Mouse (Mus musculus) ovary, adult 10 weeks (tissue): Measurements from ENCODE around the gene Tln1. TPM values are rescaled to one million over a fixed set of nuclear protein-coding genes. Genes with fewer than 3 reads are reported as not detected.

Source experiments
- polyA plus RNA-seq: library from polyadenylated mRNA; stranded (reverse); fragments of 350-450 nt; fragmentation: Illumina TruSeq; extraction: RNeasy Lipid Tissue Mini Kit (QIAGEN cat#74804); gene quantifications from one replicate; pipeline ENCODE4 v1.2.3, GENCODE M21; 2014

Tln1 gene
- 291 TPM for polyA plus RNA-seq

DNA sequence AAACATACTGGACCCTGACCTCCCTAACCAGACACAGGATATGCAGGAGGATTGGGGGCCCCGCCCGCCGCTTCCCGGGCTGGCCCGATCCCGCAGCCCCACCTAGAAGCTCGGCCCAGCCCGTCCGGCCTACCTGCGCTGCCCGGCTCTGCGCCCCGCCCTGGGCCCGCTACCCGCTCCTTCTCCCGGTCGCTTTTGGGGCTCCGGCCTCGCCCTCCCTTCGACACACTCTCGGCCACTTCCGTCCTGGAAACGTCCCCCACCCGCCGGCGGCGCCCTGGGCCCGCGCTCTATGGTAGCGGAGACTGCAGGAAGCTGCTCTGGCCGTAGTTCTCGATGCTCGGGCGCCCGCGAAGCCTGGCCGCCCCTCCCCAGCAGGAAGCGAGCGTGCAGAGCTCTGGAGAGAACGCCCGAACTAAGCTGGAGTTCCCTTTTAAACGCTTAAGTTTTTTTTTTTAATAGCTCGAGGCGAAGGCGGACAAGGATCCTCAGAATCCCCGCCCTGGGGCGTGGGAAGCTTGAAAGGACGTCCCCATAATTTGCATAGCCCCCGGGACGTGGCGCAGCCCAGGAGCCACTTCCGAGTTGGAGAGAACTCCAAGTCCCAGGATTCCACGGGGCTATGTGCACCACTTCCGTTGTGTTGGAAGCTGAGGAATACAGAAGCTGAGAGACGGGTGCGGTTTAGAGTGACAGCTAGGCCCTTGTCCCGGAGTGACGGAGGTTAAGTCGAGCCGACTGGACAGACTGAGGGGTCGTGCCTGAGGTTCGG lies at the start of gene Tln1, which contains the start of gene Creb3:
Gene Tln1 (minus strand): TSS at position 695 of the 772 bp plus-strand sequence.
Gene Creb3 (plus strand): TSS at position 336 of the 772 bp plus-strand sequence.

DNA sequence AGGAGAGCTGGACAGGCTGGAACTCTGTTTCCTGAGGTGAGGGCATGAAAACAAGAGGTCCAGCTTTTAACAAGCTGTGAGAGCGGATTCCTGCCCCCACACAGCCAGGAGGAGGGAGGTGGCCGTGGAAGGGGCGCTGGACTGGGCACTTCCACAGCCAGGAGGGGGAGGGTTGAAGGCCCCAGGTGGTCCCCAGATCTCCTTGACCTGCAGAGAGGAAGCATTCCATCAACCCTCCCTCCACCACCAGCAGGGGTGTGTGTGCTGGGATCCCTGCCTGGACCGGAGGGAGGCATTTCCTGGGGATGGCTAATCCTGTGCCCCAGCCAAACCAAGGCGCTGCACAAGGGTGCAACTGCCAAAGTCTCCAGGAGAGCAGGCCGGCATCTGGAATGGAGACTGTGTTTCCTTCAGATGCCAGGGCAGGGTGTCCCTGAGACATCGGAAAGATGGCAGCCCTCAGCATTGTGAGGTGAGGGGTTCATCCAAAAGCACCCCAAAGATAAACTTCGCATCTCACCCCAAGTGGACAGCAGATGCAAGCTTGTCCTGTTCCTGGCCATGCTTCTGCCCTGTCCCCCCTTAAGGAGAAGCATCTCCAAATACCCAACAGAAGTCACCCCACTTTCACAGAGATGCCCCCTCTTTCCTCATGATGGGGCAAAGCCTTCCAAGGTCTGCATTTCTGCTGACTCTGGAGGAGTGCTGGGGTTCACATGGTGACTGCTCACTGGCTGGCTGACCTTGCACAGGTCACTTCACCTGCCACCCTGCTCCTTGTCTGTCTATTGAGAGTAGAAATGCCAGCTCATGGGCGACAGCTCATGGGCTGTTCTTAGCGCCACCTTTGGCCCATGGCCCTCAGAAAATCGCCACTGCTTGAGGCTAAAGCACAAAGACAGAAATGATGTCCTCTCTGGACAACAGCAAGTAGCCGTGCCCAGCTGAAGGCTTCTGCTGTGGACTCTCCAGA lies 22.2 kb upstream of the Tln1 start, which contains the start of gene Msmp:
Gene Msmp (minus strand): TSS at position 51 of the 973 bp plus-strand sequence.

DNA sequence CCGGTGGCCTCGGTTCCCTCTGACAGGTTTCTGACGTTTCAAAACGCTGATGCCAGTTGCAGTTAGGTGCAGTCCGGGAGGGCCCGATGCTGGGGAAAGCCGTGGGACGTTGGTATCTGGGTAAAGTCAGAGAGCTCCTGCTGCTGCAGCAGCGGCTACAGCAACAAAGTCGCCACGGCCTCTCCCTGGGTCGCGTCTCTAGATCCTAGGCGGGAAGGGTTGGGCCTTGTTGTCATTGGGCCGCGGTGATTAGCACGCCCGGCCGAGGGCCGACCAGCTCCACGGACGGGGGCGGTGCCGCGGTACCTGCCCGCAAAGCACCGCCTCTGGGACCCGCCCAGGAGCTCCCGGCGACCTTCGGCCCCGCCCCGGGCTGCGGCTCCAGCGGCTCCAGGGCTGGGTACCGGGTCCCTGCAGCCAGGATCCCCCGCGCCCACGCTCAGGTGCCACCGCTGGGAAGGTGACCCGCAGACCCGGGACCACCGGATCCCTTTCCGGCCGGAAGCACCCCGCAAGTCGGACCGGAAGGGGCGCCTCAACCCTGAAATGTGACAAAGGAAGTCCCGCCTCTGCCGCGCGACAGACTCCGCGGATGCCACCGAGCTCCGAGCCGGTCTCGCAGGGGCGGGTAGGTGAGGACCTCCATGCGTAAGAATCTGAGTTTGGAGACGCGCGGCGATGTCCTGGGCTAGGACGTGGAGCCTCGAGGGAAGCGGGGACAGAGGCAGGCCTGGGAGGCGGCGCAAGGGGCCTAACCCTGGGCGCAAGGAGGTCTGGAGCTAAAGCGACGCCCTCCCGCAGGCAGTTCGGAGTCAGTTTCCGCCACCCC lies 16.1 kb upstream of the Tln1 start, which contains the start of the genes Rgp1 and Gba2:
Gene Rgp1 (plus strand): TSS at position 340 of the 829 bp plus-strand sequence.
Gene Gba2 (minus strand): TSS at position 498 of the 829 bp plus-strand sequence.

DNA sequence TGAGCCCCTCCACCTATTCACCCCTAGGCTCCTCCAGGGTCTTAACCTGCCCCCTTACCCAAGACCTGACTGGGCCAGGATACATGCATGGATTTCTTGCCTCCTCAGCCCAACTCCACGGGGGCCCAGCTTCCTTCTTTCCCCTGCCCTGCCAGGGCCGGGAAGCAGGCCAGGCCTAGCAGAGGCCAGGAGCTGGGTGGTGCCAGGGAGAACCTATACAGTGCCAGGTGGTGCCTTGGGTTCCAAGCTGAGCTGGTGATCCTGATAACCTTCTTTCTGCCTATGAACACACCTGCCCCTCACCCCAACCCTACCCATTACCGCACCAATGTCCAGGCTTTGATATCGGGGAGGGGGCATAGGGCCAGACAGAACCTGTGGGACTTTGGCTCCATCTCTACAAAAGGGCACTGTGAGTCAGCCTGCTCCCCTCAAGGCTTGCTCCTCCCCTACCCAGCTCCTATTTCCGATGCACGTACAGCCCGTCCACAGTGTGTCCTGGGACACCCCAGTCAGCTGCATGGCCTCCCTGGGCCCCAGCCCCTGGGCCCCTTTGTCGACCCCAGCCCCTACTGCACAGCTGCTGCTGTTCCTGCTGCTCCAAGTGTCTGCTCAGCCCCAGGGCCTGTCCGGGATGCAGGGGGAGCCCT lies 55.8 kb downstream of the Tln1 start, which contains the start of gene Car9:
Gene Car9 (plus strand): TSS at position 431 of the 650 bp plus-strand sequence.

DNA sequence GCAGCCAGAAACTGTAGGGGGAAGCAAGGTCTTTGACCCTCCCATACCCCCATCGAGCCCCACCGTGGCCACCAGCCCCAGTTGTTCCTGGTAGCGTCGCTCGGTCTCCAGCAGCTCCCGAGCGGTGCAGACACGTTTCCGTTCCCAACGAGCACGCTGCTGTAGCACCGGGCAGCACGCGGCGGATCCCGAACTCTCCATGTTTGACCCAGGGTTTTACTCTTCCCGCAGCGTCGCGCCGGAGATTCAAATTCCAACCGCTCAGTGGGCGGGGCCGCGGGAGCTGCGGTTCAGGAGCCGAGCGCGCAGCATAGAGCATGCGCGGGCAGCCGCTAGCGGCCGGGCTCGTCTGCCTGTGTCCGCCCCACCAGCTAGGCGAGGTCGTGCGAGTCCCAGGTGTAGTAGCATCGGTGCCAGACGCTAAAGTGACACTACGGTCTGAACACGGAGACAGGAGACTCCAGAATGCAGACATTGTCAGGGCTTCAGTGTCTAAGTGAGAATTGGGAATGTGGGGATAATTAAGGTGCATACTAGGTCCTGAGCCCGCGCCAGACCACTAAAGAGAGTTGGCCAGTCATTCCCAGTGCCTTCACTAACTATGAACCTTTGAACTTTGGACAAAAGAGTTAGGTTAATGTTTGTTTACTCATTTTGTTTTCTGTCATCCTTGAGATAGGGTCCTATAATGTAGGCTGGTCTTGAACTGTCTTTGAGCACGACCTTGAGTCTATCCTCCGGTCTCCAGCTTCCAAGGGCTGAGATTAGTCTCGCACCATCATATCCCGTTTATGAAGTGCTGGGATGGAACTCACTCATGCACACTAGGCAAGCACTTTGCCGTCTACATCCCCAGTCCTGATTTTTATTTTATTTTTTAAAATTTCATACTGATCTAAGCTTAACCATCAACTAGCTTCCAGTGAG lies 62.8 kb downstream of the Tln1 start, which contains the start of gene Arhgef39:
Gene Arhgef39 (minus strand): TSS at position 289 of the 927 bp plus-strand sequence.

DNA sequence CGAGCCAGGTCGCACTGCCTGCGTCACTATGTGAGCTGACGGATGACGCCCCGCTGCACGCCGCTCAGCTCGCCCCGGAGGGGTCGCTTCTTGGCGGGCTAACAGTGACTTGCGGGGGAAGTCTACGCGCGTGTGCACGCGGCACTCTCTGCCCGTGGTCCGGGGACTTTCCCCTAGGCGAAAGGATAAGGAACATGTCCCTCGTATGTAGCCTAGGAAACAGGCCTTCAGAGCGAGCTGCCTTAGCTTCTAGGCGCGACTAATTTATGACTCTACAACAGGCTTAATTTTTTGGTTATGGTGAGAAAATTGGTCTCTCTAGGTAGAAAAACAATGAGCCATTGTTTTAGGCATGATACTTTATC lies 69.7 kb downstream of the Tln1 start, which contains the start of gene Ccdc107:
Gene Ccdc107 (plus strand): TSS at position 80 of the 365 bp plus-strand sequence.

DNA sequence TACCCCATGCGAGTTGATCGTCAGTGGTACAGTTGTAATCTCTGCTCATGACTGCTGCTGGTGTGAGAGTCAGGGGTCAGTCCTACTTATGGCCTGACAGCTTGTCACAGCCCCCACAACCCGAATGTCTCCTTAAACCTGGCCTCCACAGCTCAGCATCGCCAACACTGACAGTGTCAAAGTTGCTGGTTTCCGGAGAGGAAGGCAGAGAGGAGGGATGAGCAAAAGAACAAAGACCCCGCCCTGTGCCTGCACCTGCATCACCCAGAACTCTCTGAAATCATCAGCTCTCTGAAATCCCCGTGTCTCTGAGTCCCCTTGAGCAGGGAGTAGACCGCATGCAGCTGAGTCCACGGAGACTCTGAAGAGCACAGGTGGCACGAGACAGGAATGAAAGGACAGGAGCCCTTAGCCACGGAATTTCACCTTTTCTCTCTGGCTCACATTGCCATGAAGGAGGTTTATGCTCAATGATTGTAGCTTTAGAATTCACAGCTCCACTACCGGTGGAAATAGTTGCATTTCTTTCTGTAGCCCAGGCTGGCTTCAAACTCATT lies 78.9 kb downstream of the Tln1 start, which contains the start of gene Sit1:
Gene Sit1 (minus strand): TSS at position 200 of the 557 bp plus-strand sequence.

Other genes starting within 250 kb of the Tln1 start
- gene Rusc2, start 180.7 kb downstream of the Tln1 start, polyA plus RNA-seq = 0.63 TPM
- 1.1 TPM for gene Fam166b, start 133.6 kb downstream of the Tln1 start, polyA plus RNA-seq
- 0.31 TPM for gene Tesk1, start 120.8 kb downstream of the Tln1 start, polyA plus RNA-seq
- 2.5 TPM for gene Cd72, start 108.1 kb downstream of the Tln1 start, polyA plus RNA-seq
- not detected for gene Sit1, start 79.0 kb downstream of the Tln1 start, polyA plus RNA-seq
- 2.1 TPM for gene Ccdc107, start 69.8 kb downstream of the Tln1 start, polyA plus RNA-seq
- gene Arhgef39, start 63.0 kb downstream of the Tln1 start, polyA plus RNA-seq = 6.7 TPM
- gene Car9, start 55.7 kb downstream of the Tln1 start, polyA plus RNA-seq = 2.3 TPM
- 58.0 TPM for gene Tpm2, start 38.9 kb downstream of the Tln1 start, polyA plus RNA-seq
- gene Creb3, start 359 bp downstream of the Tln1 start, polyA plus RNA-seq = 10.5 TPM
- gene Rgp1, start 16.0 kb upstream of the Tln1 start, polyA plus RNA-seq = 3.4 TPM
- gene Gba2, start 16.2 kb upstream of the Tln1 start, polyA plus RNA-seq = 2.5 TPM
- not detected for gene Msmp, start 21.8 kb upstream of the Tln1 start, polyA plus RNA-seq
- 21.7 TPM for gene Npr2, start 69.2 kb upstream of the Tln1 start, polyA plus RNA-seq
- not detected for gene Spag8, start 90.9 kb upstream of the Tln1 start, polyA plus RNA-seq
- gene Hint2, start 93.8 kb upstream of the Tln1 start, polyA plus RNA-seq = 2.4 TPM
- gene Tmem8b, start 106.3 kb upstream of the Tln1 start, polyA plus RNA-seq = 5.4 TPM
- gene Fam221b, start 106.5 kb upstream of the Tln1 start, polyA plus RNA-seq = 0.14 TPM
- gene Olfr70, start 138.1 kb upstream of the Tln1 start, polyA plus RNA-seq = not detected
- gene Olfr71, start 147.6 kb upstream of the Tln1 start, polyA plus RNA-seq = not detected
- gene Hrct1, start 164.5 kb upstream of the Tln1 start, polyA plus RNA-seq = not detected
- gene Spaar, start 167.3 kb upstream of the Tln1 start, polyA plus RNA-seq = 0.37 TPM
- not detected for gene Olfr159, start 208.3 kb upstream of the Tln1 start, polyA plus RNA-seq